Mouse (Mus musculus) macrophage (primary cell): ENCODE results near the gene Prc1. TPM values are rescaled to one million over a fixed set of nuclear protein-coding genes. Genes with fewer than 3 reads are reported as not detected.
"Not testable (repeated sequence)": the region's sequence is repeated elsewhere in the genome, so short reads cannot be mapped to it uniquely, and the experiment has no call there.

Experiments
- H3K27ac ChIP-seq: fragments of 350-480 bp; formaldehyde crosslinking; 2 replicates; pipeline ENCODE4 v1.9.0; 2021
- H3K36me3 ChIP-seq: fragments of 350-480 bp; formaldehyde crosslinking; 2 replicates; pipeline ENCODE4 v1.9.0; 2021; ENCODE audit errors: inconsistent target
- H3K4me3 ChIP-seq: fragments of 350-480 bp; formaldehyde crosslinking; 2 replicates; pipeline ENCODE4 v1.9.0; 2021; ENCODE audit errors: inconsistent target
- H3K79me2 ChIP-seq: fragments of 350-480 bp; formaldehyde crosslinking; 2 replicates; pipeline ENCODE4 v1.9.0; 2021; ENCODE audit errors: inconsistent target
- WGBS: methylation state at CpG from one replicate; pipeline ENCODE4 v1.1.7; 2026; ENCODE audit warnings: inconsistent platforms; ENCODE audit not compliant: missing documents; 5-methylcytosine and 5-hydroxymethylcytosine counted together
- polyA plus RNA-seq: library from polyadenylated mRNA; stranded (reverse); fragments of 250-400 nt; gene quantifications from 3 replicates; pipeline ENCODE4 v1.2.4, GENCODE M21; 2018; ENCODE audit warnings: inconsistent platforms

Prc1 gene
- polyA plus RNA-seq, 1 experiment from 2014 or later: 15.2 TPM

DNA sequence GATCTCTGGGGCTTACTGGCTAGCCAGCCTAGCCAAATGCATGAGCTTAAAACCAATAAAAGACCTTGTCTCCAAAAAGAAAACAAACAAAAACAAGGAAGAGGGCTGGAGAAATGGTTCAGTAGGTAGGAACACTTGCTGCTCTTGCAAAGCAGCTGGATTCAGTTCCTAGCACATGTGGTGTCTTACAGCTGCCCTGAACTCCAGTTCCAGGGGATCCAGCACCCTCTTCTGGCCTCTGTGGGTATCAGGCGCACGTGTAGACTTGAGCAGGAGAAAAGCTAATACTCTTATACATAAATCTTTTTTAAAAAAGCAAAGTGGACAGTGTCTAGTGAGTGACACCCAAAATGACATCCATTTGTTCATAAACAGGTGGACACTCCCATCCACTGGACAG, 7.3 kb downstream of the Prc1 start:
- Histone ChIP-seq H3K36me3 (no peaks in the 10 kb centered on the region), H3K79me2 (peaks cover 57% of the 10 kb centered on the region)

DNA sequence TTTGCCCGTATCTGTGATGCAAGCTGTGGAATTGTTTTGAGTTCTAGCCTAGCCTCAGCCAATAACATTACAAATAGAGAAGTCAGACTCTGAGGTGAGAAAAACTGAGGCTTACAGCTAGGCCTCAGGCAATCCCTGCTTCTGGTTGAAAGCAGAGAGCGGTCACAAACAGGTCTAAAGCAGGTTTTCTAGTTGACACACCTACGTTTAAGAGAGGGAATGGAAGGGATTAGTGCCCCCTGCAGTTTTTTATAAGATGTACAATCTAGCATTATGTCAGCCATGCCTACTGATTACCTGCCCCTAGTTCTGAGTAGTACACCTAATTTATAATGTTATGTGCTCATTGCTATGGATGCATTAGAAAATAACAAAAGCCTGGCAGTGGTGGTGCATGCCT, 13.5 kb downstream of the Prc1 start:
- WGBS: 83% methylated on average over 3 of the region's 3 CpGs
- Histone ChIP-seq H3K27ac (no peak overlapping the region), H3K36me3 (no peaks in the 10 kb centered on the region), H3K4me3 (no peak overlapping the region), H3K79me2 (no peaks in the 10 kb centered on the region)

More for the DNA sequence above, 7.3 kb downstream of the Prc1 start:
- no peak overlapping the region for H3K27ac ChIP-seq
- 100% methylated on average over 2 of the region's 2 CpGs for WGBS
- H3K4me3 ChIP-seq: no peak overlapping the region

- Histone ChIP-seq H3K79me2 (no peaks in the 10 kb centered on the region), H3K4me3 (no peak overlapping the region), H3K36me3 (peaks cover 4% of the 10 kb centered on the region; the same call in 1 of the 2 replicates), H3K27ac (no peak overlapping the region)
- WGBS: 87% methylated on average over 7 of the region's 7 CpGs
These were observed 16.5 kb downstream of the Prc1 start for GRCm38 (mm10) chr7:80310771-80311170.

GRCm38 (mm10) chr7:80315733-80316132, 21.5 kb downstream of the Prc1 start:
- 83% methylated on average over 2 of the region's 2 CpGs for WGBS
- no peak overlapping the region for H3K4me3 ChIP-seq
- H3K36me3 ChIP-seq: peaks cover 8% of the 10 kb centered on the region; the same call in 1 of the 2 replicates
- no peak overlapping the region for H3K27ac ChIP-seq
- H3K79me2 ChIP-seq: no peaks in the 10 kb centered on the region

GRCm38 (mm10) chr7:80317439-80318115, 23.3 kb downstream of the Prc1 start:
- Histone ChIP-seq H3K36me3 (peaks cover 8% of the 10 kb centered on the region; the same call in 1 of the 2 replicates), H3K4me3 (no peak overlapping the region), H3K27ac (no peak overlapping the region), H3K79me2 (no peaks in the 10 kb centered on the region)
- WGBS: 78% methylated on average over 1 of the region's 1 CpGs

DNA sequence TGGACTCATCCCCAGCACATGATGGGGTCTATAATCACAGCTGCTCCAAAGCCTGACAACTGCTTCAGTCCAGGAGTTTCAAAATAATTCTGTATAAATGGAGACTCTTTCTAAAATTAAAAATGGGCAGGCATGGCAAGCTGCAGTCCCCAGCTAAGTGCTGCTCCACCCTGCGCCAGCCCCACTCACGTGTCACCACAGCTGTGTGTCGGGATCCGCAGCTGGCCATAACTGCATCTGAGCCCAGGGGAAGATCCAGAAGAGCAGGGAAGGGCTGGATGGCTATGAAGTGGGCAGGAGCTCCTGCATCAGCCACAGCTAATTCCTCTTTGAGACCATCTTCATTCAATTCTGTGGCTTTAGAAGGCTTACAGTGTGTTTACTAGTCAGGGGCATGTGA, 24.4 kb downstream of the Prc1 start:
- H3K36me3 ChIP-seq: peaks cover 8% of the 10 kb centered on the region; the same call in 1 of the 2 replicates
- WGBS: 100% methylated on average over 4 of the region's 4 CpGs
- no peak overlapping the region for H3K27ac ChIP-seq
- H3K4me3 ChIP-seq: no peak overlapping the region
- H3K79me2 ChIP-seq: no peaks in the 10 kb centered on the region

DNA sequence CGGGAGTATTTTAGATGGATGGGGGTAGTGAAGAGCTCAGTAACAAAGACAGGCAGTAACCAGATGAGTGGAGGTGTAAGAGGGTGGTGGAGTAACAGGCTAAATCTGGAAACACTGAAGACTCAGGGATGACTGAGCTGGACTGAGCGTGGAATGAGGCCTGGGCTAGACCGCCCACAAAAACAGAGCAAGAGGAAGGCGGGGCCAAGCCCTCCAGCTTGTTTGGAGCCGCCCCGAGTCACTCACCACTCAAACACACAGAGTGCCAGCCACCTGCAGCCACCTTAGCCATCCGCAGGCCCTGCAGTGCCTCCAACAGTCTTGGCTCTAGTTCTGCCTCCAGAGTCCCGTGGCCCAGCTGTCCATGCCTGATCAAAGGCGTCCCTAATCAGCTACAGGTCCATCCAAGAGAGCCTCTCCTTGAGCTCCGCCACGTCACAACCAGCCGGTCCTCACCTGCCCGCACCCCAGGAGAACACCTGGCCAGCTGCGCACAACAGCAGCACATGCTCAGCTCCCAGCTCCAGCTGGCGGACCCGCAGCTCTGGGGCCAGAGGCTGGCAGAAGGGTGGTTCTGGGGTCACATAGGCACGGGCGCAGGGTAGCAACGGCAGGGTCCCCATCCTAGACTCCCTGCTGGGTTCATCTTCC, 25.7 kb downstream of the Prc1 start:
- no peaks in the 10 kb centered on the region for H3K79me2 ChIP-seq
- WGBS: 92% methylated on average over 18 of the region's 19 CpGs
- no peak overlapping the region for H3K27ac ChIP-seq
- H3K36me3 ChIP-seq: 0 out of 2 replicates have a peak, but pooled peaks cover 4% of the 10 kb centered on the region
- H3K4me3 ChIP-seq: no peak overlapping the region

GRCm38 (mm10) chr7:80323336-80323735, 29.1 kb downstream of the Prc1 start:
- WGBS: 24% methylated on average over 8 of the region's 8 CpGs
- peaks cover 23% of the 10 kb centered on the region; the same call in 1 of the 2 replicates for H3K36me3 ChIP-seq
- H3K4me3 ChIP-seq: peak overlapping the region; percentile 55
- no peaks in the 10 kb centered on the region for H3K79me2 ChIP-seq
- H3K27ac ChIP-seq: peak overlapping the region; percentile 54; the same call in 1 of the 2 replicates

DNA sequence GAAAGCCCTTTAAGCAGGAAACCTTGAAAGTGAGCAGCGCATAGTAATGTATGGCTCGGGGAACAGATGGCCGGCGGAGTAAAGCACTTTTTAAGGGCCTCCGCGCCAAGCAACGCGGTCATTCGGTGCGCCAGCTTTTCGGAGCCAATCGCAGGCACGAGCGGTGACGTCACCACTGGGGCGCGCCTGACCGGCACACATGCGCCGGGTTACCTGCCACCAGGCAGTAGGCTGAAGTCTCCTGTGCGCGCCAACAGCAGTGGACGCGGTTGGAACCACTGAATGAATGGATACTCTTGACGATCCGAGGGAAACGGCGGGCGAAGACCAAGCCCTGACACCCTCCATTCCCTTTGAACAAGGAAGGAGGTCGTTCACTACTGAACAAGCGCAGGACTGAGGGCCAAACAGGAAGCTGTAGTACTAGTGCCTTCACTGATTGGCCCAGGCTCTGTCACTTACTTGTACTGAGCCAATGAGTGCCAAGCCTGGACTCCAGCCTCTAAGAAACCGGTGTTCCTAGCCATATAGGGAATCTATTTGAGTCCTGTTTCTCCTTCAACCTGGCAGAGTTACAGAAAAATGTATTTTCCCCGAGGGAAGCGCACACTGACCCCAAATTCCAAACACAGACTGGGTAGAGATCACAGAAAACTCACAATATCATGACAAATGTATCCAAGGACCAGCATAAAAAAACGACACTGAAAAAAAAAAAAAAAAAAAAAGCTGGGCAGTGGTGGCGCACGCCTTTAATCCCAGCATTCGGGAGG, 30.0 kb downstream of the Prc1 start, which contains the start of gene Rccd1:
Gene Rccd1 (minus strand): TSS at position 412 of the 773 bp plus-strand sequence.
- H3K27ac ChIP-seq: peak within 1 kb of the TSS; percentile 54
- H3K36me3 ChIP-seq: peaks cover 28% of the 10 kb centered on the region; the same call in 1 of the 2 replicates
- H3K79me2 ChIP-seq: no peaks in the 10 kb centered on the region
- H3K4me3 ChIP-seq: peak within 1 kb of the TSS; percentile 55
- under 1% methylated on average over 34 of the region's 38 CpGs for WGBS

- H3K4me3 ChIP-seq, H3K27ac ChIP-seq, H3K79me2 ChIP-seq: not testable (repeated sequence)
- peaks cover 32% of the 10 kb centered on the region; the same call in 1 of the 2 replicates for H3K36me3 ChIP-seq
- 83% methylated on average over 2 of the region's 5 CpGs for WGBS
These were observed 30.5 kb downstream of the Prc1 start for GRCm38 (mm10) chr7:80324816-80325119.

GRCm38 (mm10) chr7:80325292-80325868, 31.1 kb downstream of the Prc1 start:
- WGBS: 94% methylated on average over 16 of the region's 16 CpGs
- H3K27ac ChIP-seq: no peak overlapping the region
- no peak overlapping the region for H3K4me3 ChIP-seq
- H3K36me3 ChIP-seq: peaks cover 37% of the 10 kb centered on the region
- H3K79me2 ChIP-seq: no peaks in the 10 kb centered on the region

GRCm38 (mm10) chr7:80326076-80326475, 31.8 kb downstream of the Prc1 start:
- no peak overlapping the region for H3K4me3 ChIP-seq
- H3K36me3 ChIP-seq: peaks cover 44% of the 10 kb centered on the region
- H3K27ac ChIP-seq: no peak overlapping the region
- no peaks in the 10 kb centered on the region for H3K79me2 ChIP-seq
- 91% methylated on average over 15 of the region's 19 CpGs for WGBS

DNA sequence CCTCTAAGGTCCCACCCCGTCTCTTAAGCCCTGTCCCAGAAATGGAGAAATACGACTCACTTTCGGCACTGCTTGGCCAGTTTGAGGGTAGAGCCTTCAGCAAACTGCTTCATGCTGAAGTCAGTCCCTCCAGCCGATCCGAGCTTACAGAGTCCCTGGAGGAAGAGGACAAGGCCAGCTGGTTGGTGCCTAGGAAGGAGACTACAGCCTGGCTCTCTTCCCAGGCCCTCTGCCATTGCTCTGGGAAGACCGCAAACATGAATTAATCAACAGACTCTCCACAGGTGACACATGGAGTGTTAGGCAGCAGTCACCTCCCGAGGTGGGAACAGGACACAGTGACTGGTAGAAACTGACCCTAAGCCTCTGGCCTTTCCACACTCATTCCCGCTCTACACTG, 36.0 kb downstream of the Prc1 start:
- peaks cover 86% of the 10 kb centered on the region for H3K36me3 ChIP-seq
- no peaks in the 10 kb centered on the region for H3K79me2 ChIP-seq
- WGBS: 90% methylated on average over 8 of the region's 8 CpGs
- no peak overlapping the region for H3K27ac ChIP-seq
- H3K4me3 ChIP-seq: no peak overlapping the region

- Histone ChIP-seq H3K27ac (no peak overlapping the region), H3K79me2 (no peaks in the 10 kb centered on the region), H3K4me3 (no peak overlapping the region), H3K36me3 (peaks cover 90% of the 10 kb centered on the region)
- 94% methylated on average over 18 of the region's 19 CpGs for WGBS
These were observed 37.2 kb downstream of the Prc1 start for GRCm38 (mm10) chr7:80331433-80331832.
